Mouse (Mus musculus) embryo, embryonic 10.5 days (tissue): ENCODE data around the gene B9d2.

Source experiments
- DNase-seq: peaks from one replicate; pipeline ENCODE4 v3.0.0-alpha.2; 2015; ENCODE audit warnings: low spot score

The B9d2 gene

DNA sequence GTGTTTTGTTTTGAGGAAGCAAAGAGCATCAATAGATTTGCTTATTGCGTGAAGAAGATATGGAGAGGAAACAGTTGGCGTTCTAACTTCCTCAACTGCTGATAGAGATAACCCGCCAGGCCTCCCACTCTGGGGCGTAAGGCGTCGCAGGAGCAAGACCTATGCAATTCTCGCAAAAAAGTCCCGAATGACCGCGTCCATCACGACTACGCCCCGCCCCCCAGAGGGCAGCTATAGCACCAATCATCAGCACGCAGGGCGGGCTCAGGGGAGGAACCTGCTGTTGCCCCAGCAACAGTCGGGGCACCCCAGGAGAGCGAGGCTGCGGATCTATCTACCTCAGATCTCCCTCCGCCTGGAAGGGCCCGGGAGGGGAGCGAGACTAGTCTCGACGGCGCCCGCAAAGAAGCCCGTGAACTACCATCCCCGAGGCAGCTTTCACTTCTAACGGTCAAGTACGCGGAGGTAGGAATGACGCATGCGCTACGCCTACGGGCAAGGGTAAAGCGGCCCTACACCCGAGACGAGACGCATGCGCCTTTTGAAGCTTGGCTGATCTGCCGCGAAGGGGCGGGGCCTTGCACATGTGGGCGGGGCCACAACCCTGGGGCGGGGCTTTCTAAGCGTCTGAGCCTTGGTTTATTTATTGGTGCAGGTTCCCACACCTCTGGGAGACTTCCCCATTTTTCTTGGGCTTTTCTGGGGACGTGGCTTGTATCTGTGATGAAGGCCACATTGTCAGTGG is at the start of gene B9d2:
Gene B9d2 (plus strand): TSS at position 267 of the 745 bp plus-strand sequence.
- peak; percentile 97 for DNase-seq

- DNase-seq: no peak
Measured at GRCm38 (mm10) chr7:25632679-25633078, 47.9 kb upstream of the B9d2 start.

GRCm38 (mm10) chr7:25636373-25636772 is 44.2 kb upstream of the B9d2 start:
- no peak for DNase-seq

- DNase-seq: no peak
Measured at GRCm38 (mm10) chr7:25637099-25637498, 43.5 kb upstream of the B9d2 start.

DNA sequence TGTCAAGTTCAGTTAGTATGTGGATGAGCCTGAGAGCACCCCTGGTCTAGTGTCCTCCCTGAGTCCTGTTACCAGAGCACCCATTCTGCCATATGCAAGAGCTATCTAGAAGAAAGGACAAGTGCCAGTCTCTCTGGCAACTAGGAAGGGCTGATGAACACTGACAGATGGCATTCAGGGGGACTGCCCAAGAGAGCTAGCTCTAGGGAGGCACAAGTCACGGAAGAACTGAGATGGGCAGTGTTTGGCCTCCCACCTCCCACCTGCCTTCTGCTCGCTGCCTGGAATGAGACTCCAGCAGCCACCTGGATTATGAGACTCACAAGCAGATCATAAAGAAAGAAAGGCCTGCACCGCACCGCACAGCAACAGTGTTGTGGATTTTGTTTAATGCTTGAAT is 40.8 kb upstream of the B9d2 start:
- DNase-seq: no peak

DNA sequence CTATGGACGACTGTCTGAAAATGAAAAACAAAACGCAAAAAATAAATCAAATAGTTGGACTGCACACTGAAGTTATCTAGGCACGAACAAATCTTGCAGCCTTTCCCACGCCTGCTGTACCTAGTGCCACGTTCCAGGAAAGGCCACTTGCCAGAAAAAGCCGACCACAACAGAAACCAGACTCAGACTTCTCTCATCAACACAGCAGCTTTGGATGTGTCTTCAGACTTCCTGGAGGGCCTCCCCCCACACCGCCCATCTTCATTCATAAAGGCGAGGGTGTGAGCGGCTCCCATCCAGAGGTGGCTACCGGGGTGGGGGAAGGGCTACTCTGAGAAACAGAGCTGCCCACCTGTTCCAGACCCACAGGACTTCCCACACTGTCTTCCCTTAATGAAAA is 36.4 kb upstream of the B9d2 start:
- DNase-seq: no peak

DNA sequence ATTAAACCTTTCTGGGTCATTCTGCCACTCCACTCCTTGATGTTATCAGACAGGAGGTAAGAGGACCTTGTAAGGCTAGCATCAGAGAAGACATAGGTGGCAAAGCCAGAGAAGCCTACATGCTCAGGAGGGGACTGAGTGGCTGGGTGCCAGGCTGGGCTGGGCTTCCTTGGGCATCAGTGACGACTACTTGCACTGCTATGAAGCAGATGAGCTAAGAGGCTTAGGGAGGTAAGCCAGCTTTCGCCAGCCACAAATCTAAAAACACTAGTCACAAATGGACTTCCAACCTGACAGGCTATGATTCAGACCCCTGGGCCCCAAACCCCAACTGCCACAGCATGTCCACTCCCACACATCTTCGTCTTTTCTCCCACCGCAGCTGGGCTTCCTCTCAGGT is 35.9 kb upstream of the B9d2 start:
- no peak for DNase-seq

DNA sequence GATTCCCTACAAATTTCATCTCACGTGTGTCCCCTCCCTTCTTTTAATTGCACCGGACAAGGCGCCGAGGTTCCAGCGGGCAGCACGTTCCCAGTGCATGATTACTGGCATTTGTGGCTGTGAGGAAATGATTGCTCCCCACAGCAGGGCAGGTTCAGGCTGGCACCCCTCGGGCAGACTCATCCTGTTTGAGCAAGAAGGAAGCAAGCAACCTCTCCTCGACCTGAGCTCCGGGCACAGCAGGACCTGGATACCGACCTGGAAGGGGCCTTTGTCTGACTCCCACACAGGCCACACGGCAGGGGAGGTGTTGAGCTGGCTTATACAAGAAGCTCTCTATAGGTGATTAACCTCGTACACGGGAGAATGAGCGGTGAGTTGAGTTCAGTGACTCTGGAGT is 35.5 kb upstream of the B9d2 start:
- no peak for DNase-seq

DNA sequence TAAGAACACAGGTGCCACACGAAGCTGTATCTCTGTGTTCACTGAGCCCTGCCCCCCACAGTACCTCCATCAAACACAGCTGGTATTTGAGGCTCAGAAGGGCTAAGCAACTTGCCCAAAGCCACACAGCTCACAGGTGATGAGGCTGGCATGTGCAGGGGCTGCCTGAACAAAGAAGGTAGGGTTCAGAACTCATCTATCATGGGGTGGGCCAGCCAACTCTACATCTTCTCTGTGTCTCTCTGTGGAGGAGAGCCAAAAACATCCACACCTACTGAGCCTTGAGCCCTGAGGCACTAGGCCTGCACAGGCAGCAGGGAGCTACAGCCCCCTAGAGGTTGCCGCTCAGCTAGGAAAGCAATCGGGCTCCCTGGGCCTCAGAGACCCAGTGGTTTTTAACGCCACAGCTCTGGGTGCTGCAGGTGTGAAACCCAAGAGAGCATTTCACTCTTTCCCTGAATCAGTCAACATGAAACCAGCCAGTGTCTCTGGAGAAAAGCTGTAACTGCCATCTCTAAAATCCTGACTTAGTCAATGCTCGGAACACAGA is 32.9 kb upstream of the B9d2 start:
- DNase-seq: no peak

GRCm38 (mm10) chr7:25649839-25650238 is 30.7 kb upstream of the B9d2 start:
- DNase-seq: no peak

DNA sequence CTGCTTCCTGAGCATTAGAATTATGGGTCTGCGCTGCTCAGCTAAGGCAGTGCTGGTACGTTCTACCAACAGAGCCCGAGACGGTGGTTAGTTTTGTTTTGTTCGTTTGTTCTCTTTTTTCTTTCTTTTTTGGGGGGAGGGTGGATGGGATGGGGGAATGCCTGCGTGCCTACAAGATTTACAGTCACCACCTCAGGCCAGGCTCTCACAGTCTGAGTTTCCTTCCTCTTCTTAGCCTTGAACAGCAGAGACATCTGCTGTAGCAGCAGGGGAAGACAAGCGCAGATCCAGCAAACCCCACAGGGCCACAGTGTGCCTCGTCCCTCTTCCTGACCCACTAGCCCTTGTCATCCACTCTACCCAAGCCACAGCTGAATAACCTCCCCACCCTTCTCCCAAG is 29.3 kb upstream of the B9d2 start:
- no peak for DNase-seq

DNA sequence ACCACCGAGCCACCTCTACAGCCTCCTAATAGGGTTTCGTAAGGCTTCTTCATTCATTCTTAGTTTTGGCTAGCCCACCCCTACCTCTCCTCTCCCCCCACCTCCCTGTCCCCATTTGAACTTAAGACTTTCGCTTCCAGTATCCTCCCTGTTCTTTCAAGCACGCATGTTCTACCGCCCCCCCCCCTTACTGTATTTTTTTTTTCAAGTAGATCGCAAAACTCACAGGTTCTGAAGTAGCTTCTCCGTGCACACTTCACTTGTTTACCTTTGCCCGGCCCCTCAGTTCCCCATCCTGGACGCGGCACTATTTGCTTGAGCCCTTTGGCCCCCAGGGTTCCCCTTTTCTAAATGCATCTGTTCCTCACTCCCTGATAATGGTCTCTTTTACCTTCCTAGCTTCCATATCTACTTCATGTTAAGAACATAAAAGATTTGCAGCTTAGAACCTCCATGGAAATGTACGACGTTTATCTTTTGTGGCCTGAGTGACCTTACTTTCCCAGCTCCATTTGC is 28.3 kb upstream of the B9d2 start:
- no peak for DNase-seq

DNA sequence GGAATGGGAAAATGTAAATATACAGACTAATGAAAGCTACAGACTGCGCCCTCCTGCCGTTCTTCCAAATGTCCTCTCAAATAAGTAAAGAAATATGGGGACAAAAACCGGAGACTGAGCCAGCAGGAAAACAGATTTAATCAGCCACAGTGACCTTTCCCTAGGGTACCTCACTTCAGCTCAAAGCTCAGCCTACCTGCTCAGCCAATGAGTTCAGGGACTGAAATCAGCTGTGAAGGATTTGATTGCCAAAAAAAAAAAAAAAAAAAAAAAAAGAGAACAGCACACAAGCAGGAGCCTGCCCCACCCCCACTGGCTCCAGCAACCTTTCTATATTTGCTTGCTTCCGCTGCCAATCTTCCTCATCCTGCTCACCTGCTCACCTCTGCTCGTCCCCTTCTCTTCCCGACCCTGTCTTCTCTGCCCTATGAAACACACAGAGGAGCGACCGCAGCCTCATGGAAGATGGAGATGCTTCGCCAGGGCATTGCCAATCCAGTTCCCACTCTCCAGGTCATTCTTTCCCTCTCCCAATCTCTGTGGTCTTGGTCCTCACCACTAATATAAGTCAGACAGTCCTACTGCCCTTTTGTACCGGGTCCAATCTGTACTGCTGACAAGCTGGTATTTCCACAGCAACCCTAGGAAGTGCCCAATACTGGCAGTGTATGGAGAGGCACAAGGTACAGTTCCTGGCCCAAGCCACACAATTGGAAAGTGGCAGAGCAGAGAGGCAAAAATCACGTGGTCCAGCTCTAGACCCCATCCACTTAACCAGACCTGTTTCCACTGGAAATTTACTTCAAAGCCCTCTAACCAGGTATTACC is 24.8 kb upstream of the B9d2 start:
- DNase-seq: no peak

DNA sequence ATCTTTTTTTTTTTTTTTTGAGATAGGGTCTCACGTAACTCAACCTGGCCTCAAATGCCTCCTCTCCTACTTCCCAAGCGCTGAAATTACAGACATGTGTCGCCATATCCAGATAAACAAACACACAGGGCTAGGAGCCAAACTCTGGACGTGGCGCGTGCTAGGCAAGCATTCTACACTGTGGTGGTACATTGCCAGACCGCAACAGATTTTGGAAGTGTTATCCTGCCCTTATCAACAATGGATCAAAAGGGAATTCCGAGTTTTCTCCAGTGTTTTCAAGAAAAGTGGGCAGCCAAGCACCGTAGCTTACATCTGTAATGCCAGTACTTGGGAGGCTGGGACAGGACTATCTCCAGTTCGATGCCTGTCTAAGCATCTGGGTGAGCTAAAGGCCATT is 22.8 kb upstream of the B9d2 start:
- no peak for DNase-seq

DNA sequence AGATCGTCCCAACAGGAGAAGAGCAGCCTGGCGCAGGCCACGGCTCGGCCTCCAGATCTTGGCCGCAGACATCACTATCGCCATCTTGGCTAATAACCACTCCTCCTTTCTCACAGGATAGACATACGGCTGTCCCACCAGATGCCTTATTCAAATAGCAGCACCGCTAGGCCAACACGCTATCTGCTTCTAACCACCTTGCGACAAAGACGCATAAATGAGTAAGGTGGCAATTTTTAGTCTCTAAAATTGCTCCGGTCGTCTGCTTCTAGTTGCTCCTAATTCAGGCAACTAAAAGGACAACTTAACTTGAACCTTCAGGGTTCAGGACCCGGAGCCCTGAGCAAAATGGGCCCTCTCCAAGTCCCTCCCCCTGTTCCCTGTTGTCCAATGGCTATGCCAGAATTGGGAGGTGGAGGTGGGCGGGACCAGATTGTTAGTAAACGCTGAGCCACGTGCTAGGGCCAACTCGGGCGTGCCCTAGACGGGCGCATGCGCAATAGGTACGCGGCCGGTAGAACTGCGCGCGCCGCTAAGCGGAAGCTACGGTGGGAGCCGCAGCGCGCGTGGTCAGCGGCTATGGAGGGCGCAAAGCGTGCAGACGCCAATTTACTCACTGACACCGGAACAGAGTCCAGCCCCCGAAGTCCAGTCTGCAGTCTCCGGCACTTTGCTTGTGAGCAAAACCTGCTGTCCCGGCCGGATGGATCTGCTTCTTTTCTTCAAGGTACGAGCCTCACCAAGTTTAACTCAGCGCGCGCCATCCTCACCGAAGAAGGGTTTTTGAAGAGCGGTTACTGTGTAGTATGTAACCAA is 21.7 kb upstream of the B9d2 start, which contains the start of the genes Bckdha and Exosc5:
Gene Bckdha (minus strand): TSS at position 325 of the 816 bp plus-strand sequence.
Gene Exosc5 (plus strand): TSS at position 508 of the 816 bp plus-strand sequence.
- peak; percentile 100 for DNase-seq

GRCm38 (mm10) chr7:25666381-25666780 is 14.2 kb upstream of the B9d2 start:
- no peak for DNase-seq

GRCm38 (mm10) chr7:25669158-25669557 is 11.4 kb upstream of the B9d2 start:
- DNase-seq: no peak

- DNase-seq: no peak
Measured at GRCm38 (mm10) chr7:25669631-25670030, 10.9 kb upstream of the B9d2 start.

- no peak for DNase-seq
Measured at GRCm38 (mm10) chr7:25670096-25670495, 10.5 kb upstream of the B9d2 start.

GRCm38 (mm10) chr7:25671686-25672085 is 8.9 kb upstream of the B9d2 start:
- DNase-seq: no peak

- no peak for DNase-seq
Measured at GRCm38 (mm10) chr7:25672442-25672841, 8.1 kb upstream of the B9d2 start.

DNA sequence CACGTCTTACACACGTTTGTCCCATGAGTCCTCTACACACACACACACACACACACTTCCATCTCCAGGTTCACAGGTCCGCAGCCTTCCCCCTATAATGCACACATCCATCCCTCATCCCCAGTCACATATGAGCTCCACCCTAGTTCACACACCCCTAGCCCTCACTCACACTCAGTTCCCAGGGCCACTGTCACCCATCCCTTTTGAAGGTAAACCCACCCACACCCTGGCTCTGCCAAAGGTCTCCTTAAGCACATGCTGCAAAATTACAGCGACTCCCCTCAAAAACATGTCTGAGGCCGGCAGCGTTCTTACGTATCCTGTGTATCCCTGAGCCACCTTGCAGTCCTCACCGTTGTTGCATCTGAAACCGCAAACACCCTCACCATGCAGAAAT is 6.3 kb upstream of the B9d2 start:
- DNase-seq: no peak
